In the genomic region with DNA sequence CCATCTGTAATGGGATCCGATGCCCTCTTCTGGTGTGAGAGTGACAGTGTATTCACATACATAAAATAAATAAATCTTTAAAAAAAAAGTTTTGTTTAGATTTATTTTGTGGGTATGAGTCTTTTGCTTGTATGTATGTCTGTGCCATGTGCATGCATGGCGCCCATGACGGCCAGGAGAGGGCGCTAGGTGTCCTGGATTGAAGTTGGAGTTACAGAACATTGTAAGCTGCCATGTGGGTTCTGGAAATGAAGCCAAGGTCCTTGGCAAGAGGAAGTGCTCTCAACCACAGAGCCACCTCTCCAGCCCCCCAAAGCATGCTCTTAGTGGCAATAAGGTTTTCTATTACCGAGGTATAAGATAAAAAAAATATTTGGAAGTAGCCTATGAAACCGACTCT, we compare ENCODE assay signal across 1 mouse cellular context.
TF ChIP-seq lines count a peak whose summit lies in the region.

No protein-coding gene starts in this region.

TF ChIP-seq in MEL, 35 proteins besides CTCF, POLR2A, EP300 and RAD21 (continued from another document):
- TF ChIP-seq POLR2AphosphoS5 (IDR thresholded peaks at IDR 0.05; ENCODE audit: borderline replicate concordance, low read depth, low read length) = no peak
- TF ChIP-seq ELF1 (IDR thresholded peaks at IDR 0.05; ENCODE audit: low read depth, low read length) = no peak
- TF ChIP-seq MAX (IDR thresholded peaks at IDR 0.05; ENCODE audit: low read length) = peak; percentile 87
- TF ChIP-seq ZMIZ1 (IDR thresholded peaks at IDR 0.05; ENCODE audit: low read depth, low read length) = no peak
- no peak for TF ChIP-seq CHD1 (IDR thresholded peaks at IDR 0.05; ENCODE audit: low read depth, low read length)
- no peak for TF ChIP-seq KAT2A (conservative IDR thresholded peaks at IDR 0.05; ENCODE audit: low read depth, low read length)
- TF ChIP-seq USF1 (IDR thresholded peaks at IDR 0.05; ENCODE audit: low read depth, low read length) = no peak
- no peak for TF ChIP-seq GATA1 (IDR thresholded peaks at IDR 0.05; ENCODE audit: low read depth, low read length)
- TF ChIP-seq TCF12 (IDR thresholded peaks at IDR 0.05; ENCODE audit: low read depth, low read length) = no peak
- TF ChIP-seq E2F4 (IDR thresholded peaks at IDR 0.05; ENCODE audit: borderline replicate concordance, low read depth, low read length) = no peak
- TF ChIP-seq MAZ (IDR thresholded peaks at IDR 0.05; ENCODE audit: low read depth, low read length) = no peak
- peak; percentile 84 for TF ChIP-seq MXI1 (IDR thresholded peaks at IDR 0.05; ENCODE audit: low read depth, low read length)
- TF ChIP-seq MEF2A (IDR thresholded peaks at IDR 0.05; ENCODE audit: extremely low read depth, insufficient replicate concordance, low read depth, low read length, poor library complexity, severe bottlenecking) = no peak
- TF ChIP-seq SMC3 (IDR thresholded peaks at IDR 0.05; ENCODE audit: low read depth, low read length) = peak; percentile 74
- TF ChIP-seq GABPA (IDR thresholded peaks at IDR 0.05; ENCODE audit: low read depth, low read length) = no peak
- TF ChIP-seq SIN3A (IDR thresholded peaks at IDR 0.05; ENCODE audit: low read length) = peak; percentile 67; the same call in 1 of the 2 replicates
